ENCODE assay signal across 30 mouse cellular contexts in the genomic region with DNA sequence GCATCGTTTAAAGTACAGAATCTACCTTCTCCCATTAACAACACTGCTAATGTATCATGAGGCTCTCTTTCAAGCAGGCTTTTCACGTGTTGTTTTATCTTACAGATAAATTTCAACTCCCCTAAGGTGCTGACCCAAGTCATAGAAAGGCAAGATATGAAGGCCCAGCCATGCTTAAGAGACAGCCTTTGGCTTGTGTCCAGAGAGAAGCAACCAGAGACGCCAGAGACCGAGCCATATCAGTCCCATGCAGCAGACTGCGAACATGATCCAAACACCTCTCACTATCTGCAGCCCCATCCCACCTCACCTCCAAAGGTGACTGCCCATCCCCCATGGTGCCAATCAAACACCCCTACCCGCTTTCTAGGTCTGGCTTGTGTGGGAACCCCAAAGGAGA.
A peak's percentile ranks its signal among the peaks of the same experiment; 100 is the strongest.
DNase-seq lines count a peak whose midpoint lies in the region; ATAC-seq and TF ChIP-seq lines count a peak whose summit lies in the region.
"Had no signal": no experiment of that assay in that cellular context is flagged by ENCODE, and none has a peak within 500 bp of the region (broad histone marks: within the 10 kb centered on the region; RNA-seq: fewer than 3 reads in every experiment).

No protein-coding gene starts in this region.

- no peak overlapping the region for H3K9ac ChIP-seq in liver, embryonic 14.5 days (replicated peaks)
- no peak overlapping the region for H3K9ac ChIP-seq in liver, embryonic 12.5 days
- no peak overlapping the region for H3K9ac ChIP-seq in kidney, embryonic 15.5 days
- H3K9ac ChIP-seq: embryonic facial prominence, embryonic 13.5 days; forebrain, embryonic 13.5 days; heart, embryonic 12.5 days; intestine, embryonic 15.5 days; midbrain, embryonic 13.5 days had no signal

- intact Hi-C loops in gastrocnemius, adult 2 months (cut with DNase I), result no loop called here

- TF ChIP-seq CTCF in gastrocnemius, adult 2 months (IDR thresholded peaks at IDR 0.05), result no peak
- no peak for TF ChIP-seq CTCF in liver, embryonic 14.5 days (IDR thresholded peaks at IDR 0.05; ENCODE audit: low read depth)

- peak; percentile 42; the same call in 1 of the 2 replicates for ATAC-seq in liver, embryonic 14.5 days (ENCODE audit: insufficient read depth)
- ATAC-seq in liver, embryonic 12.5 days, result no peak
- ATAC-seq in erythroid progenitor cell, adult 5-6 weeks (replicated peaks; ENCODE audit: low FRiP score, poor library complexity, severe bottlenecking), result peak; percentile 76
- ATAC-seq in kidney, embryonic 15.5 days (replicated peaks; ENCODE audit: low FRiP score), result no peak
- ATAC-seq: forebrain, embryonic 13.5 days; hindbrain, postnatal 0 days; intestine, embryonic 15.5 days; midbrain, embryonic 13.5 days; Patski had no signal

- peaks cover 0 to 7% of the 10 kb centered on the region in 2 experiments; a peak in 2 of 4 replicates for H3K4me1 ChIP-seq in liver, embryonic 14.5 days (replicated peaks; ENCODE audit: control insufficient read depth in 2 of 2, insufficient read depth in 2 of 2, low read length in 1 of 2)
- peaks cover 19% of the 10 kb centered on the region for H3K4me1 ChIP-seq in liver, embryonic 12.5 days
- H3K4me1 ChIP-seq in kidney, embryonic 15.5 days, result peaks cover 9% of the 10 kb centered on the region
- peaks cover 21% of the 10 kb centered on the region for H3K4me1 ChIP-seq in embryonic facial prominence, embryonic 10.5 days
- H3K4me1 ChIP-seq: intestine, embryonic 15.5 days had no signal

- H3K36me3 ChIP-seq in liver, embryonic 14.5 days (replicated peaks; ENCODE audit: control insufficient read depth, insufficient read depth, low read depth), result no peaks in the 10 kb centered on the region
- H3K36me3 ChIP-seq in liver, embryonic 12.5 days, result peaks cover 67% of the 10 kb centered on the region
- peaks cover 15% of the 10 kb centered on the region; the same call in 1 of the 2 replicates for H3K36me3 ChIP-seq in kidney, embryonic 15.5 days
- peaks cover 5% of the 10 kb centered on the region for H3K36me3 ChIP-seq in embryonic facial prominence, embryonic 10.5 days (replicated peaks)
- H3K36me3 ChIP-seq: intestine, embryonic 15.5 days had no signal

- H3K27me3 ChIP-seq in liver, embryonic 14.5 days (ENCODE audit: control insufficient read depth, insufficient read depth, low read length), result no peaks in the 10 kb centered on the region
- H3K27me3 ChIP-seq in liver, embryonic 12.5 days (replicated peaks), result no peaks in the 10 kb centered on the region
- H3K27me3 ChIP-seq in kidney, embryonic 15.5 days, result no peaks in the 10 kb centered on the region
- H3K27me3 ChIP-seq in embryonic facial prominence, embryonic 10.5 days (replicated peaks; ENCODE audit: low read depth, poor library complexity, severe bottlenecking), result no peaks in the 10 kb centered on the region
- H3K27me3 ChIP-seq: CH12.LX; embryonic facial prominence, embryonic 13.5 days; forebrain, embryonic 13.5 days; heart, embryonic 12.5 days; intestine, embryonic 15.5 days; midbrain, embryonic 13.5 days; Patski had no signal

- H3K4me3 ChIP-seq in gastrocnemius, adult 2 months, result no peak overlapping the region
- no peak overlapping the region for H3K4me3 ChIP-seq in liver, embryonic 14.5 days (ENCODE audit: insufficient read depth in 1 of 2, low read depth in 2 of 2, low read length in 2 of 2)
- no peak overlapping the region for H3K4me3 ChIP-seq in liver, embryonic 12.5 days
- H3K4me3 ChIP-seq in kidney, embryonic 15.5 days (replicated peaks), result no peak overlapping the region
- no peak overlapping the region for H3K4me3 ChIP-seq in embryonic facial prominence, embryonic 10.5 days
- H3K4me3 ChIP-seq: embryonic facial prominence, embryonic 13.5 days; erythroblast, embryonic 14.5 days; forebrain, embryonic 13.5 days; heart, embryonic 12.5 days; hindbrain, embryonic 10.5 days; intestine, embryonic 15.5 days; megakaryocyte, embryonic 14.5 days; midbrain, embryonic 13.5 days had no signal

- DNase-seq in gastrocnemius, adult 2 months, result no peak
- DNase-seq in gastrocnemius, postnatal 4 days (ENCODE audit: low spot score in 2 of 2), result no peak
- no peak for DNase-seq in liver, embryonic 14.5 days (ENCODE audit: low read depth in 3 of 3, low spot score in 3 of 3)
- DNase-seq in spleen, postnatal 10 days (ENCODE audit: low spot score in 2 of 2), result peak; percentile 45 to 71
- no peak for DNase-seq in embryonic facial prominence, embryonic 10.5 days (ENCODE audit: low spot score)
- DNase-seq: adrenal gland, postnatal 14 days; cerebellum, adult 11-12 months; cerebellum, adult 9-11 months; embryo, embryonic 11 days; gastrocnemius, postnatal 14 days; heart, adult 11 months; heart, postnatal 10 days; kidney, adult 8-10 months; kidney, postnatal 10 days; layer of hippocampus, postnatal 36 days; lung, postnatal 36 days had no signal

- no peak for TF ChIP-seq EP300 in liver, embryonic 14.5 days (IDR thresholded peaks at IDR 0.05; ENCODE audit: low read depth)

- 52% methylated on average over 6 of the region's 6 CpGs for WGBS in liver, embryonic 14.5 days (ENCODE audit: insufficient replicate concordance)
- WGBS in liver, embryonic 12.5 days (ENCODE audit: insufficient replicate concordance), result 72% methylated on average over 6 of the region's 6 CpGs
- WGBS in kidney, embryonic 15.5 days, result 81% methylated on average over 6 of the region's 6 CpGs
- WGBS in embryonic facial prominence, embryonic 10.5 days, result 87% methylated on average over 6 of the region's 6 CpGs

- peak overlapping the region; percentile 29; the same call in 1 of the 2 replicates for H3K27ac ChIP-seq in gastrocnemius, adult 2 months
- no peak overlapping the region for H3K27ac ChIP-seq in liver, embryonic 14.5 days
- H3K27ac ChIP-seq in liver, embryonic 12.5 days, result no peak overlapping the region
- H3K27ac ChIP-seq in kidney, embryonic 15.5 days, result no peak overlapping the region
- H3K27ac ChIP-seq in embryonic facial prominence, embryonic 10.5 days (replicated peaks), result no peak overlapping the region
- H3K27ac ChIP-seq: embryonic facial prominence, embryonic 13.5 days; forebrain, embryonic 13.5 days; hindbrain, embryonic 10.5 days; hindbrain, postnatal 0 days; intestine, embryonic 15.5 days; midbrain, embryonic 13.5 days had no signal

- no peak overlapping the region for H3K4me2 ChIP-seq in liver, embryonic 14.5 days (ENCODE audit: low read depth)
- H3K4me2 ChIP-seq in liver, embryonic 12.5 days, result no peak overlapping the region
- no peak overlapping the region for H3K4me2 ChIP-seq in kidney, embryonic 15.5 days
- H3K4me2 ChIP-seq: embryonic facial prominence, embryonic 13.5 days; forebrain, embryonic 13.5 days; heart, embryonic 12.5 days; intestine, embryonic 15.5 days; midbrain, embryonic 13.5 days had no signal

- H3K9me3 ChIP-seq in liver, embryonic 14.5 days (ENCODE audit: control insufficient read depth, low read length), result no peaks in the 10 kb centered on the region
- H3K9me3 ChIP-seq in liver, embryonic 12.5 days (replicated peaks), result no peaks in the 10 kb centered on the region
- H3K9me3 ChIP-seq in kidney, embryonic 15.5 days (replicated peaks), result no peaks in the 10 kb centered on the region
- no peaks in the 10 kb centered on the region for H3K9me3 ChIP-seq in embryonic facial prominence, embryonic 10.5 days
- H3K9me3 ChIP-seq: embryonic facial prominence, embryonic 13.5 days; forebrain, embryonic 13.5 days; heart, embryonic 12.5 days; hindbrain, embryonic 10.5 days; intestine, embryonic 15.5 days; megakaryocyte, embryonic 14.5 days; midbrain, embryonic 13.5 days had no signal

Comparison
In these comparisons a context has a peak if more than half of its experiments do, and no peak if none do; other contexts are left out.
1. ATAC-seq: peak in liver, embryonic 14.5 days (single experiment) and erythroid progenitor cell, adult 5-6 weeks (single experiment); none in liver, embryonic 12.5 days (single experiment) and kidney, embryonic 15.5 days (single experiment).
2. DNase-seq: peak in spleen, postnatal 10 days (2 of 2); none in gastrocnemius, adult 2 months (single experiment), gastrocnemius, postnatal 4 days (0 of 2), liver, embryonic 14.5 days (0 of 3) and embryonic facial prominence, embryonic 10.5 days (single experiment).